Mouse (Mus musculus) neural tube, embryonic 15.5 days (tissue): Measurements from ENCODE around the gene Pear1. TPM values are rescaled to one million over a fixed set of nuclear protein-coding genes. Genes with fewer than 3 reads are reported as not detected.
A peak's percentile ranks its signal among the peaks of the same experiment; 100 is the strongest.

Experiments
- ATAC-seq: fragments of 200-750 bp; cut with Nextera tagmentation; 2 replicates; pipeline ENCODE4 v1.8.0; 2017; ENCODE audit warnings: mild to moderate bottlenecking, moderate TSS enrichment, moderate library complexity; ENCODE audit not compliant: low FRiP score
- H3K27ac ChIP-seq: fragments of 300-500 bp; sonication (generic); replicated peaks from 2 replicates; pipeline ENCODE4 v1.5.1; 2015; ENCODE audit warnings: mild to moderate bottlenecking, inconsistent platforms
- H3K27me3 ChIP-seq: fragments of 300-500 bp; sonication (generic); replicated peaks from 2 replicates; pipeline ENCODE4 v1.6.1; 2015; ENCODE audit warnings: inconsistent platforms
- H3K36me3 ChIP-seq: fragments of 300-500 bp; sonication (generic); 2 replicates; pipeline ENCODE4 v1.6.1; 2015; ENCODE audit warnings: inconsistent platforms
- H3K4me1 ChIP-seq: fragments of 300-500 bp; sonication (generic); 2 replicates; pipeline ENCODE4 v1.6.1; 2015; ENCODE audit warnings: inconsistent platforms
- H3K4me2 ChIP-seq: fragments of 300-500 bp; sonication (generic); 2 replicates; pipeline ENCODE4 v1.6.1; 2015; ENCODE audit warnings: inconsistent platforms, mild to moderate bottlenecking, moderate library complexity
- H3K4me3 ChIP-seq: fragments of 300-500 bp; sonication (generic); replicated peaks from 2 replicates; pipeline ENCODE4 v1.5.1; 2015; ENCODE audit warnings: mild to moderate bottlenecking, inconsistent platforms
- H3K9ac ChIP-seq: fragments of 300-500 bp; sonication (generic); replicated peaks from 2 replicates; pipeline ENCODE4 v1.6.1; 2015; ENCODE audit warnings: mild to moderate bottlenecking, inconsistent platforms
- H3K9me3 ChIP-seq: fragments of 300-500 bp; sonication (generic); replicated peaks from 2 replicates; pipeline ENCODE4 v1.6.1; 2016; ENCODE audit warnings: inconsistent platforms
- WGBS: fragments of 180-500 bp; shearing (Covaris S2); methylation state at CpG from one replicate; pipeline ENCODE4 v1.1.7; 2015; ENCODE audit warnings: mixed read lengths; 5-methylcytosine and 5-hydroxymethylcytosine counted together
- polyA plus RNA-seq: library from polyadenylated mRNA; unstranded; fragments of >200 nt; fragmentation: Nextera tagmentation; extraction: Ambion mirVana; gene quantifications from 2 replicates; pipeline ENCODE4 v1.2.1, GENCODE M21; 2015

The Pear1 gene
- polyA plus RNA-seq, 1 experiment from 2014 or later: 9.1 TPM

DNA sequence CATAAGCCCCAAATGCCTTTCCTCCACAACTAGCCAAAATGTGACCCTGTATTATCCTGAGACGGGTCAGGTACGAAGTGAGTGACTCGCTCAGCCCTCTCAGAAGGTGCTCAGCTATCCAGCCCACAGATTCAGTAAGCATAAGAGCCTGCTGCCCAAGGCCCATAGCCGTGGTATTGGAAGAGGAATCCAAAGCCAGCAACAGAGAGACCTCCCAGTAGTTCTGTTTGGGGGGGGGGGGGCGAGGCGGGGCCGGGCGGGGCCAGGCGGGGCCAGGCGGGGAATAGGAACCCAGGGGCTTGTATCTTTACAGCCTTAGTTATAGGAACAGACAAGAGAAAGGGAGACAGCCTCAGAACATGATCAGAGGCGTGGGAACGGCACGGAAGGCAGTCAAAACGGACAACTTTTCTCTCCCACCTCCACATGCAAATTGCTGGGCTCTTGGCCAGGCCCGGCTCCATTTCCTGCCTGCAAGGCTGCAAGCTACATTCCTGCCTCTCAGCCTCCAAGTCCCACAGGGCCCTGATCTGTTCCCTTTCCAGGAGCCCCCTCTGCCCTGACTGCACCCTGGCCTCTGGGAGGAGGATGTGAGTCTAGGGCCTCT lies 60.3 kb downstream of the Pear1 start:
- H3K27ac ChIP-seq: peak overlapping the region; percentile 64
- no peak for ATAC-seq
- H3K27me3 ChIP-seq: peaks cover 37% of the 10 kb centered on the region
- no peak overlapping the region for H3K9ac ChIP-seq
- H3K4me1 ChIP-seq: peaks cover 14% of the 10 kb centered on the region
- no peaks in the 10 kb centered on the region for H3K36me3 ChIP-seq
- WGBS: 18% methylated on average over 15 of the region's 15 CpGs
- H3K4me3 ChIP-seq: no peak overlapping the region
- peak overlapping the region; percentile 33 for H3K4me2 ChIP-seq
- no peaks in the 10 kb centered on the region for H3K9me3 ChIP-seq

DNA sequence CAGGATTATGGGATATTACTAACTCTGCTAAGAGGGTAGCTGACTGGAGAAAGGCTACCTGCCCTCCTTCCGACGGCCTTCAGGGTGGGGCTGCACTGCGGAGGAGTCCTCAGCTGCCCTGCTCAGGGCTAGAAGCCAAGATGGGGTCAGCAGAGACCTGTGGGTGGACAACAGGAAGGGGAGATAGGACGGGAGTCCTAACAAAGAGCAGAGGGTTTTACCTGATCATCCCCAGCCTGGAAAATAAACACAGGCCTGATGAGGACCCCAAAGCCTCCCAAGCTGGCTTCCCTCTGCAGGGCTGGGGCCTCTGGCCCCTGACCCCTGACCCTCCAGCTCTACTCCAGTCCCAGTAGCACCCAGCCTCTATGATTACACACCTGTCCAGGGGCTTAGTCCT lies 60.9 kb downstream of the Pear1 start:
- Histone ChIP-seq H3K4me3 (no peak overlapping the region), H3K27me3 (peaks cover 31% of the 10 kb centered on the region), H3K4me1 (peaks cover 14% of the 10 kb centered on the region), H3K9me3 (no peaks in the 10 kb centered on the region), H3K4me2 (peak overlapping the region; percentile 33), H3K36me3 (no peaks in the 10 kb centered on the region), H3K27ac (peak overlapping the region; percentile 64), H3K9ac (no peak overlapping the region)
- no peak for ATAC-seq
- WGBS: 64% methylated on average over 4 of the region's 4 CpGs

DNA sequence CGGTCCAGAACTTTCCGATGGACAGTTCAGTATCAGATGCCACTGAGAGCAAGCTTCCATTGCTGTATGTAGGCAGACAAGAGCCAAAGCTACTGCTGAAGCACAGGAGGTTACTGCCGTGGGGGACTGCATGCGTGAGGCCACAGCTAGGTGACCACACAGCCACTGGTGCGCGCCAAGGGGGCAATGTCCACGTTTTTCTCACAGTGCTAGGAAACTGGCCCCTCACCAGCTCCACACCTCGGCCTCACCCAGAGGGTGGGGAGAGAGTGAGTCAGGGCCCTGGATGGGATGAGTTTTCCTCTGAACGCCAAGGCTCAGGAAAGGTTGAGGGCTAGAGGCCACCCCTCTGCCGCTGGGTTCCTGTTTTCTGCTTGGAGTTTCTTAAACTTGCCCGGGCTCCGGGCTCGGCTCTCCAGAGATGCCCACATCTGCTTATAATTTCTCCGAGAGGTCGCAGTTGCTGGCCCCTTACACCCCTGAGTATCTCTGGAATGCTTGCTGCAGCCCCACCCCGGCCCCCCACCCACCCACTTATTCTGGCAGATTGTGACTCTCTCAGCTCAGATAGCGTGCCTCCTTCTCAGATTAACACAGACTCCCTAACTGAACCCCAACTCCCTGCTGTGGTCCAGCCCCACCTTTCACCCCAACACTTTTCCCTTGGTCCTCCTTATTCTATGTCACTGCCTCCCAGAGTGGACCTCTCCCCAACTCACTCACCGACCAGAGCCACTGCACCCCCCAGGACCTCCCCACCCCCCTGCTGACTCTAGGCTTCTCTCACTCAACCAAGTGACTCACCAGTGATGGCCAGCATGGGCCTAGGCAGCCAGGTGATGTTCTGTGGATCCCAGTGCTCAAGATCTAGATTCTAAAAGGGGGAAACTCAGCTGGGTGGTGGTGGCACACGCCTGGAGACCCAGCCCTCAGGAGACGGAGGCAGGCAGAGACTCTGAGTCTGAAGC lies 62.4 kb downstream of the Pear1 start:
- no peak overlapping the region for H3K4me2 ChIP-seq
- H3K9me3 ChIP-seq: no peaks in the 10 kb centered on the region
- no peak overlapping the region for H3K9ac ChIP-seq
- no peak for ATAC-seq
- peaks cover 22% of the 10 kb centered on the region for H3K27me3 ChIP-seq
- WGBS: 81% methylated on average over 20 of the region's 20 CpGs
- peaks cover 14% of the 10 kb centered on the region for H3K4me1 ChIP-seq
- H3K27ac ChIP-seq: no peak overlapping the region
- no peak overlapping the region for H3K4me3 ChIP-seq
- H3K36me3 ChIP-seq: no peaks in the 10 kb centered on the region

DNA sequence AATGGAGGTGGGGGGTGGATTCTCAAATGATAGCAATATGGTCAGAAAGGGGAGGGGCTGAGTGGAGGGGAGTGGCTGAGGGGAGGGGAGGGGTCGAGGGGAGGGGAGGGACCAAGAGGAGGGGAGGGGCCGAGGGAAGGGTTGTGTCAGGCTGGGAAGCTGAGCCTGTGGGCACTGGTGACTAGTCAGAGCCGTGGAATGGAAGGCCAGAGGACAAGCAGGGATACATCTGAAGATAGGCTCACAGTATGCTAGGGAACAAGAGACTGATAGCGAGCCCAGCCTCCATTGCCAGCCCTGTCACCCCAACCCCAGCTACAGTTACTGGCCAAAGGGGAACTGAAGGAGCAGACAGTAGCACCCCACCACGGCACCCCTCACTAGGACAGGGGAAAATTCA lies 65.5 kb downstream of the Pear1 start:
- Histone ChIP-seq H3K36me3 (no peaks in the 10 kb centered on the region), H3K27ac (no peak overlapping the region), H3K27me3 (peaks cover 19% of the 10 kb centered on the region), H3K9me3 (no peaks in the 10 kb centered on the region), H3K4me3 (no peak overlapping the region), H3K4me2 (no peak overlapping the region), H3K9ac (no peak overlapping the region), H3K4me1 (peaks cover 15% of the 10 kb centered on the region)
- WGBS: 46% methylated on average over 4 of the region's 5 CpGs
- no peak for ATAC-seq

- Histone ChIP-seq H3K27me3 (peaks cover 14% of the 10 kb centered on the region), H3K9me3 (no peaks in the 10 kb centered on the region), H3K4me1 (peaks cover 9% of the 10 kb centered on the region), H3K4me3 (peak overlapping the region; percentile 35; the same call in 1 of the 2 replicates), H3K4me2 (peak overlapping the region; percentile 65), H3K27ac (no peak overlapping the region), H3K9ac (peak overlapping the region; percentile 20; the same call in 1 of the 2 replicates), H3K36me3 (no peaks in the 10 kb centered on the region)
- WGBS: 49% methylated on average over 20 of the region's 20 CpGs
- peak; percentile 4; the same call in 1 of the 2 replicates for ATAC-seq
These were observed 67.6 kb downstream of the Pear1 start for GRCm38 (mm10) chr3:87756488-87756887.

DNA sequence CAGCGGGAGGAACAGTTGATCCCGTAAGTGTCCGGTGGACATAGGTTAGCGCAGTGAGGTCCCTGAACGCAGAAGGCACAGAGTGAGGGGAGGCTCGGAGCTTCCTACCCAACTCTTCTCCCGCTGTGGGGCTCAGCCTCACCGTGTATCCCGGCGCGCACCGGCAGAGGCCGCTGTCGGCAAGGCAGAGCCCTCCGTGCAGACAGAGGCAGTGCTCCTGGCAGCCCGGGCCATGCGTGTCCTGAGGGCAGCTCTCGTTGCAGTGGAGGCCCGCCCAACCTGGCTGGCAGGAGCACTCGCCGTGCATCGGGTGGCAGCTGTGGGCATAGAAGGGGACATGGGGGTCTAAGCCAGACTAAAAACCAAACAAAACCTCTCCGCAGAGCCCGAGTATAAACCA lies 68.1 kb downstream of the Pear1 start:
- Histone ChIP-seq H3K27ac (no peak overlapping the region), H3K36me3 (no peaks in the 10 kb centered on the region), H3K9me3 (no peaks in the 10 kb centered on the region), H3K4me1 (peaks cover 9% of the 10 kb centered on the region), H3K4me3 (peak overlapping the region; percentile 35), H3K4me2 (peak overlapping the region; percentile 65), H3K9ac (peak overlapping the region; percentile 20; the same call in 1 of the 2 replicates), H3K27me3 (peaks cover 14% of the 10 kb centered on the region)
- peak; percentile 88 for ATAC-seq
- WGBS: 2% methylated on average over 23 of the region's 24 CpGs

- 85% methylated on average over 13 of the region's 13 CpGs for WGBS
- Histone ChIP-seq H3K27me3 (peaks cover 14% of the 10 kb centered on the region), H3K4me1 (peaks cover 9% of the 10 kb centered on the region), H3K27ac (no peak overlapping the region), H3K4me2 (no peak overlapping the region), H3K9ac (no peak overlapping the region), H3K9me3 (no peaks in the 10 kb centered on the region), H3K36me3 (no peaks in the 10 kb centered on the region), H3K4me3 (no peak overlapping the region)
- ATAC-seq: no peak
These were observed 70.3 kb downstream of the Pear1 start for GRCm38 (mm10) chr3:87753829-87754228.

DNA sequence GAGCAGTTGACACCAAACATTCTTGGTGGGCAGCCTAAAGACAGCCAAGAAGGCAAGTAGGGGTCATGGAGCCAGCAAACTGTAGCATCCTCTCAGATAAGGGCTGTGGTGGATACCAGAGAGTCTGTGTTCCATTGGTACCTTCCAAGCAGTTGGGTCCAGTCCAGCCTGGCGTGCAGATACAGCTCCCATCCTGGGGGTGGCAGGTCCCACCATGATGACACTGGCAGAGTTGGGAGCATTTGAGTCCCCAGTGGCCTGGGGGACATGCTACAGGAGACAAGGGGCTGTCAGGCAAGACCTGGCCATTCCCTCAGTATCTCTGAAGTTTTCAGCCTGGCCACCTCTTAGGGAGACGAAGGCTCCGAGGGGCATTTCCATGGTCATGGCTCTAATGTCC lies 71.5 kb downstream of the Pear1 start:
- Histone ChIP-seq H3K36me3 (no peaks in the 10 kb centered on the region), H3K4me1 (peaks cover 12% of the 10 kb centered on the region), H3K27ac (no peak overlapping the region), H3K4me2 (no peak overlapping the region), H3K9me3 (no peaks in the 10 kb centered on the region), H3K27me3 (peaks cover 11% of the 10 kb centered on the region), H3K4me3 (no peak overlapping the region), H3K9ac (no peak overlapping the region)
- no peak for ATAC-seq
- WGBS: 89% methylated on average over 3 of the region's 3 CpGs

- Histone ChIP-seq H3K4me2 (no peak overlapping the region), H3K4me1 (peaks cover 13% of the 10 kb centered on the region), H3K9me3 (no peaks in the 10 kb centered on the region), H3K27ac (no peak overlapping the region), H3K36me3 (no peaks in the 10 kb centered on the region), H3K4me3 (no peak overlapping the region), H3K27me3 (peaks cover 9% of the 10 kb centered on the region), H3K9ac (no peak overlapping the region)
- ATAC-seq: no peak
- WGBS: 89% methylated on average over 12 of the region's 12 CpGs
These were observed 74.1 kb downstream of the Pear1 start for GRCm38 (mm10) chr3:87749977-87750376.

GRCm38 (mm10) chr3:87749036-87749435 lies 75.1 kb downstream of the Pear1 start:
- Histone ChIP-seq H3K27me3 (no peaks in the 10 kb centered on the region; the same call in 1 of the 2 replicates), H3K27ac (no peak overlapping the region), H3K4me1 (peaks cover 16% of the 10 kb centered on the region), H3K4me3 (no peak overlapping the region), H3K4me2 (no peak overlapping the region), H3K9ac (no peak overlapping the region), H3K36me3 (no peaks in the 10 kb centered on the region), H3K9me3 (no peaks in the 10 kb centered on the region)
- ATAC-seq: no peak
- 14% methylated on average over 5 of the region's 5 CpGs for WGBS

DNA sequence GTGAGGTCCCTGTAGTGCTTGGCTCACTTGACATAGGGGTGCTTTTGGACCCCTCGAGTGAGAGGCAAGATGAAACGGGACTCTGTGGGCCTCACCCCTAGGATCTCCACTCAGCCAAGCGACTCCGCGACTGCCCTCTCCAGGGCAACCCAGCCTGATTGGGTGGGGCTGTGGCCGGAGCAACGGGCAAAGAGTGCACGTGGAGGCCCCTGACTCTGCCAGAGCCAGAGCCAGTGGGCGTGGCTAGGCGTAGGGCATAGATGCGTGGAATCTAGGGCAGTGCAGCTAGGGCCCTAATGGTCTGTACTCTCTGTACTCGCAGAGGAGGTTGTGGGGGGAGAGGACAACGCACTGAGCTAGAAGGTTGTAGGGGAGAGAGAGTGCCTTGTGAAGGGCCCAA lies 75.7 kb downstream of the Pear1 start, which contains the start of gene Lrrc71:
Gene Lrrc71 (minus strand): TSS at position 195 of the 400 bp plus-strand sequence.
- H3K4me2 ChIP-seq: no peak within 1 kb of the TSS
- ATAC-seq: no peak
- H3K27me3 ChIP-seq: no peaks in the 10 kb centered on the region
- H3K4me3 ChIP-seq: no peak within 1 kb of the TSS
- H3K9ac ChIP-seq: no peak within 1 kb of the TSS
- WGBS: 40% methylated on average over 13 of the region's 13 CpGs
- no peaks in the 10 kb centered on the region for H3K9me3 ChIP-seq
- no peaks in the 10 kb centered on the region for H3K36me3 ChIP-seq
- H3K27ac ChIP-seq: no peak within 1 kb of the TSS
- peaks cover 16% of the 10 kb centered on the region for H3K4me1 ChIP-seq
